Mouse (Mus musculus): Measurements from ENCODE around the gene Src.
"Not testable (repeated sequence)": the region's sequence is repeated elsewhere in the genome, so short reads cannot be mapped to it uniquely, and the experiment has no call there.

Gene Src

DNA sequence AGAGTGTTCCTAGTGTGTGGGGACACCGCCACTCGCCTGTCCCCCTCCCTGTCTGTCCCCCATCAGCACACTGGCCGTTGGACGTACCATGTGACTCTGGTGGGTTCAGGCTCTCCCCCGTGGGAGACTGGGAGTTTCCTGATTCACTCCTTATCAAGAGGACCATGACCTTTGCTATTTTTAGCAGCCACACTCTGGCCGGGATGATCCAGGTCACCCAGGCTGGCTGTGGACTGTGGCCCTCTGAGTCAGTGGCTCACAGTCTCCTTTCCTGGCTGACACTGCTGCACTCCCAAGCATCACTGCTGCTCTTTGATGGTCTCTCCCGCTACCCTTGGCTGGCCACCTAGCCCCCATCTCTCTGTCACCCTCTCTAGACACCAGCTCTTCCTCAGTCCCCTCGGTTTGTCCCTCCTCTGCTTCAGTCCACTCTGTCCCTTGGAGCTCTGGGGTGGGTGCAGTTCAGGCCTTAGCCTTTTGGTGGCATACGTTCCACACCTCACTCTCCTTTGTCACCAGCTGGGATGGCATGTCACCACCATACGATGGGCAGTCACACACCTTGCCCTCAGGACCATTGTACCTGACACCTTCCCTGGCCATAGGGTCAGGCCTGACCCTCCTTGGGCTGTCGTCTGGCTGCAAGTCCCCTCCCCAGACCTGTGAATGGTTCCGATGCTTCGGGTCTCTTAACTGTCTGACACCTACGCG lies 61.8 kb downstream of the Src start:
- peak; percentile 79 to 83 for DNase-seq

DNA sequence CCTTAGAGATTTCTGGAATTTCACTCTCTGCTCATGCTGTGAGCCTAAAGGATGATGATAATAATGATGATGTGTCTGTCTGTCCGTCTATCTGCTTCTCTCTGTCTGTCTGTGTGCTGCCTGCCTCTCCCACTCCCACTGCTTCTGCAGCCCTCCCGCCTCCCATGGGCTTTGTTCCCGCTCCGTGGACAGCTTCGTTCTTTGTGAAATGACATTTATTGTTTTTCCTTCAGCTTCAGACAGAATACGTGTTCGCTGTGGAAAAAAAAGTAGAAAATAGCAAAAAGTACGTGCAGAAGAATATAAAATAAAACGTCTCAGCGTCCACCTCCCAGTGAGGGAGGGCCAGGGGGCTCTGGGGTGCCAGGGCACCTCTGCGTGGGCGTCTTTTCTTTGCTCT lies 64.5 kb downstream of the Src start:
- no peak for DNase-seq

GRCm38 (mm10) chr2:157486559-157486958 lies 68.3 kb downstream of the Src start:
- not testable (repeated sequence) for DNase-seq

DNA sequence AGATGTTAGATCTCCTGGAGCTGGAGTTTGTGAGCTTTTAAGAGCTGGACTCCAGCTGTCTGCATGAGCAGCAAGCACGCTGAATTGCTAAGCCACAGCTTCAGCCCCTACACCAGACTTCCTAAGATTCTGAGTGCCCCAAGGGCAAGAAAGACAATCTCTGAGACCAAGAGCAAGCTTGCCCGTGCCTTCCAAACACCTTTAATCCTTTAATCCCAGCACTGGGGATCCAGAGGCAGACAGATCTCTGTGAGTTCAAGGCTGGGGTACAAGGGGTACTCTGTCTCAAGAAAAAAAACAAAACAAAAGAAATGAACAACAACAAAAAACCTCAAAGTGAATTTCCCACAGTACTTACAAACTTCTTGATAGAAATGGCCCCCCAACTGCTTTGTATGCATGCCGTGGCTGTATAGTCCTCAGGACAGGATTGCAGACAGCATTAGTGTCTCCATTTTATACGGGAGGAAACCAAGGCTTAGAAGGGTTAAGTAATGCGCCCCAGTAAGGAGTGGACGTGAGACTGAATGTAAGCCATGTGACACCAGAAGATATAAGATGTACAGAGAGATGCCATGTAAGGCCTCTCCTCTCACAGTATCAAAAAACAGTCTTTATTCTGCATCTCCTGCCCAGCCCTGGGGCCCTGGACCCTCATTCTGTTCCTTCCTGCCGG lies 68.9 kb downstream of the Src start:
- DNase-seq = no peak

GRCm38 (mm10) chr2:157487733-157488175 lies 69.5 kb downstream of the Src start:
- no peak for DNase-seq

GRCm38 (mm10) chr2:157493240-157493639 lies 75.0 kb downstream of the Src start:
- no peak for DNase-seq

GRCm38 (mm10) chr2:157498529-157498928 lies 80.3 kb downstream of the Src start:
- DNase-seq = no peak

DNA sequence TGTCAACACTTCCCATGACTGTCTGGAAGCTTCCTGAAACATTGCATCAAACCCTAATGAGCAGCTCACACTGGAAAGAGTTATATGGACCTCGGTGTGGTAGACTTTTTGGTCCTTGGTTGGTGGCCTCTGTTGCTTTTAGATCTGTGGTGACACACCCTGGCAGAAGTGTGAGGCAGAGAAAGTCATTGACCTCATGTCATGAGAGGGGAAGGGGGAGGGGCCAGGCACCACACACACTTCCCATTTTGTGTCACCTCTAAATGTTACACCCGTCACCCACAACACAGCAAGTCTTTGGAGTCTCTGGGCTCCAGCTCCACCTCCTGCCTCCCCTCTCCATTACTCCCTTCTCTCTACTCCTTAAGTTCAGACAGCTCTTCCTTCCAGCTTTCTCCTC lies 82.1 kb downstream of the Src start:
- no peak for DNase-seq

- DNase-seq = no peak
These were observed 83.1 kb downstream of the Src start for GRCm38 (mm10) chr2:157501324-157501723.

DNA sequence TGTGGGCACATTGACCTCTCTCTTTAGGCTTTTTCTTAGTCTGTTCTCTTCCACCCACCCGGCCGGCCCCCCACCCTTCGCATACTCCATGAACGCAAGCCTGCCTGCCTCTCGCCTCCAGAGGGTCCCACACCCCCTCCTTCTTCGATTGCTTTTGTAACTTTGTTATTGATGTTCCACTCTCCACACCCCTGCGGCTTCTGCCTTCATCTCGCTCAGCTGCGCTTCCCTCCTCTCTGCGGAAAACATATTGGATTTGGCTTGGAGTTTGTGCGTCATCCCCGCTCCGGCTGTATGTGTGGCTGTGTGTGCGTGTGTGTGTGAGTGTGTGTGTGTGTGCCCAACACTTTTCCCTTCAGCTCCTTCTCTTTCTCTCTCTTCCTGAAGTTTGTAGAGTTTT lies 88.5 kb downstream of the Src start:
- no peak for DNase-seq

- no peak for DNase-seq
These were observed 90.9 kb downstream of the Src start for GRCm38 (mm10) chr2:157509182-157509581.

DNA sequence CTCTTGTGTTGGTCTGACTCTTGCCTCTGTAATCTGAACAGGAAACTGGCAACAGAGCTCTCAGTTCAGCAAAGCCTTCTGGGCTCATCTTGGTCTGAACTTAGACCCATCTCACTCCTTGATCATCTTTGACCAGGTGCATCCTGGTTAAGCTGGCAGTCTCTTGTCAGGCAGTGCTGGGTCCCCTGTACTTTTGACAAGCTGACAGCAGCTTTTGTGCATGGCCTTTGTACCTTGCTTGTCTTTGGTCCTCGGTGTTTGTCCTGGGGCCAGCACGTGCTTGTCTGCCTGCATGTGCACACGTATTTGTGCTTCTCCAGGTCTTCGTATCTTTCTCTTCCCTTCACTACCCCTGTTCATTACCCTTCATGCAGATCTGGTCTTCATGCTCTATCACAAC lies 91.8 kb downstream of the Src start:
- no peak for DNase-seq

DNA sequence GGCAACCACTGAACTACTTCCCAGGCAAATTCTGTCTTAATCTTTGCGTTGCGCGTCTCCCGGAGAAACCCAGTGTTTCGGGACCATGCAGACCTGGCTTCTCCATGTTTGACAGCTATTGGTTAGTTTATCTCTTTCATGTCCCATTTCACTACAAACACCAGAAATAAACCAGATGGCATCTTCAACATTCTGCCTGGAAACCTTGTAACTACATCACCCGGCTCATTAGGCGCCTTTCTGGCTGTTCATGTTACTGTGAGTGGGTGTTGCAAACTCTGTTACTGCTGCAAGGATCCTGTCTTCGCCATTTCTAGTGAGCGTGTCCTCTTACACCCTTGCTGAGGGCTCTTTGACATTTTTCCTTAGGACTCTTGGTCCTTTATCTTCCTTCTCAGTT lies 94.6 kb downstream of the Src start:
- DNase-seq = no peak

DNA sequence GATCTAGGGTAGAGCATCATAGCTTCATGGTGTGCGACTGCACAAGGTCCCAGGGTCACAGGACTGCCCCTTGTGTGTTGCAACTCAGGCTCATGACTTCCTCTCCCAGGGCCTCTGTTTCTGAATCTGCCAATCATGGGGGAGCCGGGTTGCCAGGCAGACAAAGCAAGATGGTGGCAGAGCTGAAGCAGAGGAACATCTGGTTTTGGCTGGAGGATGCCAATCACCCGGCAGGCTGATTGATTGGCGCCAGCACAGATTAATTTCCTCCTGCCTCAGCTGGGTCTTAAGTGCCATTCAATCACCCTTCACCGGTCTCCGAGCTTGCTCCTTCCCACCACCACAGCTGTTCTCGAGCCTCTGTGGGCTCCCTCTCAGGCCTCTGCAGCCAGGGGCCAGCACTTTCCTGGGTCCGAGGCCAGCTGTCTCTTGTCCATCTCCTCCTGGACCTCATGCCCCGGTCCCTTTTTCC lies 95.5 kb downstream of the Src start:
- DNase-seq = no peak

GRCm38 (mm10) chr2:157514353-157514752 lies 96.1 kb downstream of the Src start:
- DNase-seq = no peak

DNA sequence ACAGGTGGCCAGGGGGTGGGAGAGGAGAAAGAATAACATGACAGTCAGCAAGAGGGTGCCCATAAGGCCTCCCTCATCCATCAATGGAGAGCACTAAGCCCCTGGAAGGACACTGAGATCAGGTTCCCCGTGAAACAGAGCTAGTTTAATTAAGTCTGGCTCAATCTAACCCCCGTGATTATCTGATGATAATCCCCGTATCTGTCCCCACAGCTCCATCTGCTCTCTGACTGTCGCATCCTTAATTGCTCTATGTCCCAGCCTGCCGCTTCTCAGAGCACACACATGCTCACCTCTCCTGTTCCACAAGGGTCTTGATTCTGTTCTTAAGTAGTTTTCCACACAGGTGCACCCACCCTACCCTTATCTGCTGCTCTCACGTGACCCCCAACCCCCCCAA lies 99.3 kb downstream of the Src start:
- no peak for DNase-seq

DNA sequence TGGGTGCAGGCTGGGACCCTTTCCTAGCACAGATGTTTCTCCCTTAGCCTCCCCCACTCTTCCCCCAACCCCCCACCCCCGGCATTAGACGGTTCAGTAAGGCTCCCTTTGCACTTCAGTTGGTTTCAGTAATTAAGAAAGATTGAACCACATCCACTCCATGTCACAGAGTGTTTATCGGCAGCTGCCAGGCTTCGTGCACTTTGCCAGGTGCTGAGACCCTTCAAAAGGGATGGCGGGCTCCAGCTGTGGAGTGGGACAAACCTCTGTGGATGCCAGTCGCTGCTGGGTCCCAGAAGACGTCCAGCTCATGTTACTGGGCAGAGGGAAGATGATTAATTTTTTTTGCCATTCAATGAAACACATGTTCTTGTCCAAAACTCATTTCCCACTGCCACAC lies 100.2 kb downstream of the Src start:
- DNase-seq = no peak

- DNase-seq = no peak
These were observed 101.2 kb downstream of the Src start for GRCm38 (mm10) chr2:157519452-157519851.

GRCm38 (mm10) chr2:157520496-157520895 lies 102.3 kb downstream of the Src start:
- peak; percentile 44 to 52 for DNase-seq

Data from cerebellum, postnatal 14 days (tissue).